Mouse (Mus musculus) small intestine, adult 2 months (tissue): ENCODE data around the gene Tmem245.

Source experiments
- CTCF ChIP-seq: fragments of 200-500 bp; IDR thresholded peaks from 2 replicates; pipeline ENCODE4 v1.5.1; 2012; ENCODE audit warnings: low read depth, mild to moderate bottlenecking, control low read depth, inconsistent platforms, low read length, moderate library complexity, mixed read lengths; ENCODE audit not compliant: insufficient replicate concordance, insufficient read length; ENCODE audit errors: extremely low read depth
- POLR2A ChIP-seq: fragments of 200-500 bp; IDR thresholded peaks from 2 replicates; pipeline ENCODE4 v1.6.1; 2012; ENCODE audit warnings: low read depth, mild to moderate bottlenecking, control low read depth, inconsistent platforms, low read length, moderate library complexity

DNA sequence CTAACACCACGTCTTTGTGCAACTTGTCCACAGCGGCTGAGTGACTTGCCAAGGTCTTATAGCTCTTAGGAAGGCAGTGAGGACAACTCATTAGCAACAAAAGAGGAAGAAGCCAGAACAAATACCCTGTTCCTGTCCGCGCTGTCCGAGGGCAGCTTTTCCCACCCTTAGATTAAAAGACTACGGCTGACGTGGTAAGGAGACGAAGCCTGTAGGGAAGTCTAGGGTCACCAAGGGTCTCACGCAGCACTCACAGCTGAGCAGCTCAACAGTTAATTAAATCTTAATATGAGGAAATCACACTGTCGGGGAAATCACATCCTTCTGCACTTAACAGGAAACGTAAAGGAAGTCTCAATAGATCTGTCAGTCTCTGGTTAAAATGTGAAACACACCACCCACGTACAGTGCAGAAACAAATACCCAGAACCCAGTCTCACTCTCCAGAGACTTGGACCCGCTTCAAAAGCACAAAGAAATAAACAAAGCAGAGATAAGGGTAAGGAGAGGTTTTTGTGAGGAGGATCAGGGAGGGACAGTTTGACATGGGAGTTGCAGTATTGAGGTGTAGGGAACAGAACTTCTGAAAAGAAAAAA lies 116.1 kb downstream of the Tmem245 start:
- no peak for TF ChIP-seq POLR2A
- no peak for TF ChIP-seq CTCF
